Mouse (Mus musculus) midbrain, embryonic 13.5 days (tissue): ENCODE data around the gene Tmem30b. TPM values are rescaled to one million over a fixed set of nuclear protein-coding genes. Genes with fewer than 3 reads are reported as not detected.
"Not testable (repeated sequence)": the region's sequence is repeated elsewhere in the genome, so short reads cannot be mapped to it uniquely, and the experiment has no call there.

Experiments used
- ATAC-seq: fragments of 200-750 bp; cut with Nextera tagmentation; 2 replicates; pipeline ENCODE4 v1.8.0; 2017; ENCODE audit warnings: mild to moderate bottlenecking, moderate TSS enrichment, moderate library complexity
- H3K27ac ChIP-seq: fragments of 300-500 bp; sonication (generic); 2 replicates; pipeline ENCODE4 v1.5.1; 2015; ENCODE audit warnings: inconsistent platforms, mild to moderate bottlenecking, moderate library complexity
- H3K27me3 ChIP-seq: fragments of 300-500 bp; sonication (generic); 2 replicates; pipeline ENCODE4 v1.6.1; 2015; ENCODE audit warnings: mild to moderate bottlenecking, inconsistent platforms
- H3K36me3 ChIP-seq: fragments of 300-500 bp; sonication (generic); 2 replicates; pipeline ENCODE4 v1.6.1; 2015; ENCODE audit warnings: mild to moderate bottlenecking, inconsistent platforms
- H3K4me1 ChIP-seq: fragments of 300-500 bp; sonication (generic); replicated peaks from 2 replicates; pipeline ENCODE4 v1.6.1; 2015; ENCODE audit warnings: inconsistent platforms
- H3K4me2 ChIP-seq: fragments of 300-500 bp; sonication (generic); replicated peaks from 2 replicates; pipeline ENCODE4 v1.6.1; 2015; ENCODE audit warnings: moderate library complexity, mild to moderate bottlenecking, inconsistent platforms
- H3K4me3 ChIP-seq: fragments of 300-500 bp; sonication (generic); replicated peaks from 2 replicates; pipeline ENCODE4 v1.5.1; 2015; ENCODE audit warnings: mild to moderate bottlenecking, inconsistent platforms
- H3K9ac ChIP-seq: fragments of 300-500 bp; sonication (generic); replicated peaks from 2 replicates; pipeline ENCODE4 v1.6.1; 2015; ENCODE audit warnings: mild to moderate bottlenecking, inconsistent platforms
- H3K9me3 ChIP-seq: fragments of 300-500 bp; sonication (generic); 2 replicates; pipeline ENCODE4 v1.6.1; 2016; ENCODE audit warnings: mild to moderate bottlenecking, inconsistent platforms
- WGBS: fragments of 180-500 bp; shearing (Covaris S2); methylation state at CpG from one replicate; pipeline ENCODE4 v1.1.7; 2015; 5-methylcytosine and 5-hydroxymethylcytosine counted together
- polyA plus RNA-seq: library from polyadenylated mRNA; unstranded; fragments of >200 nt; fragmentation: Nextera tagmentation; extraction: Ambion mirVana; gene quantifications from 2 replicates; pipeline ENCODE4 v1.2.1, GENCODE M21; 2015

The Tmem30b gene
- polyA plus RNA-seq, 1 experiment from 2014 or later, result 0.05 TPM

DNA sequence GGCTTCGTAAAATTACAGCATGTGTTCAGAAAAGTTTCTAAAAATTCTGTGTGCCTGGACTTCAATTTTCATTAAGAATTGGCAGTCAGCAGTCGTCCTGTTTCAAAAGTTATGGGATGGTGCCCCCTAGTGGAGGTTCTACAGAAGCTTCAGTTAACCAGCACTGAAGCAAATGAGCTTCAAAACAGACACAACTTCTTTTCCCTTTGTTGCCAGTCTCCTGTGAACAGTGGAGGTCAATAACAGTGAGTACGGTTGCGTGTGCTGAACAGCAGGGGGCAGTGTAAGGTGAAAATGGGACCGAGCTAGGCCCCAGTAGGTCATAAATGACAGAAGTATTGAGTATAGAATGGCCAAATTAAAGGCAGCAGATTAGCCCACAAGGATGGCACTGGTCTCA lies 8.0 kb upstream of the Tmem30b start:
- H3K9me3 ChIP-seq, result no peaks in the 10 kb centered on the region
- H3K36me3 ChIP-seq, result no peaks in the 10 kb centered on the region
- H3K27me3 ChIP-seq, result peaks cover 24% of the 10 kb centered on the region
- H3K4me3 ChIP-seq, result no peak overlapping the region
- no peak overlapping the region for H3K9ac ChIP-seq
- 7% methylated on average over 5 of the region's 5 CpGs for WGBS
- no peak overlapping the region for H3K27ac ChIP-seq
- no peaks in the 10 kb centered on the region for H3K4me1 ChIP-seq
- H3K4me2 ChIP-seq, result no peak overlapping the region
- peak; percentile 80 for ATAC-seq

DNA sequence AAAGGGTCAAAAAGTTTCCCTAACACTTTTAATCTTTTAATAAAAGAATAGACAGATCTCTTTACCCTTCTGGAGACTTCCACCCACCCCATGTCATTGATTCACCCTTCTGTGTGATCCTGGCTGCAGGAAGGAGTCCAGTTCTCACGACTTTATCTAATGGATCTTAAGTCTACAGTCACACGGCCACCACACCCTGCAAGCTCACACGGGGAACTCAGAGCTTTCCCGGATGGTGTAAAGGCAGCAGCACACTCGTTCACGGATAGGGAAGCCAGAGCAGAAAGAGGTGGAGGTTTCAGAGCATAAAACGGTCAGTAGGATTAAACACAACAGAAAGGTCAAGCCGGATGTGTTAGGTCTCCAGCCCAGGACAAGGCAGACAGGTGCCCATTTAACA lies 2.1 kb upstream of the Tmem30b start:
- no peak for ATAC-seq
- peaks cover 80% of the 10 kb centered on the region for H3K27me3 ChIP-seq
- peaks cover 14% of the 10 kb centered on the region for H3K4me1 ChIP-seq
- H3K4me2 ChIP-seq, result no peak overlapping the region
- no peaks in the 10 kb centered on the region for H3K9me3 ChIP-seq
- no peak overlapping the region for H3K27ac ChIP-seq
- H3K36me3 ChIP-seq, result no peaks in the 10 kb centered on the region
- H3K9ac ChIP-seq, result no peak overlapping the region
- H3K4me3 ChIP-seq, result no peak overlapping the region
- 78% methylated on average over 8 of the region's 8 CpGs for WGBS

DNA sequence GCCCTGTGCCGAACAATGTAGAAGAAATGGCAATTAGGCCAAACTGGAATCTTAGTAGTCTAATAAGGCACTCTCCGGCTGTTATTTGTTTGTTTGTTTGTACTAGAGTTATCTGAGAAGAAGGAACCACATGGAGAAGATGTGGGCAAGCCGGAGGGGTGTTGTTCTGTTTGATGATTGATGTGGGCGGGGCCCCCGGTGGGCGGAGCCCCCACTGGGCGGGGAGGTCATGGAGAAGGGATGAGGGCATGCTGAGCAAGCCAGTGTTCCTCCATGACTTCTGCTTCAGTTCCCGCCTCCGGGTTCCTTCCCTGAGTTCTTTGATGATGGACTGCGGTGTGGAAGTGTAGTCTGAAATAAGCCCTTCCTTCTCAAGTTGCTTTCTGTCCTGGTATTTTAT lies 1.5 kb upstream of the Tmem30b start:
- Histone ChIP-seq H3K4me1 (peaks cover 14% of the 10 kb centered on the region), H3K36me3 (no peaks in the 10 kb centered on the region), H3K4me2 (no peak overlapping the region), H3K27ac (no peak overlapping the region), H3K9ac (no peak overlapping the region), H3K9me3 (no peaks in the 10 kb centered on the region), H3K27me3 (peaks cover 85% of the 10 kb centered on the region), H3K4me3 (no peak overlapping the region)
- no peak for ATAC-seq
- WGBS, result 46% methylated on average over 10 of the region's 10 CpGs

DNA sequence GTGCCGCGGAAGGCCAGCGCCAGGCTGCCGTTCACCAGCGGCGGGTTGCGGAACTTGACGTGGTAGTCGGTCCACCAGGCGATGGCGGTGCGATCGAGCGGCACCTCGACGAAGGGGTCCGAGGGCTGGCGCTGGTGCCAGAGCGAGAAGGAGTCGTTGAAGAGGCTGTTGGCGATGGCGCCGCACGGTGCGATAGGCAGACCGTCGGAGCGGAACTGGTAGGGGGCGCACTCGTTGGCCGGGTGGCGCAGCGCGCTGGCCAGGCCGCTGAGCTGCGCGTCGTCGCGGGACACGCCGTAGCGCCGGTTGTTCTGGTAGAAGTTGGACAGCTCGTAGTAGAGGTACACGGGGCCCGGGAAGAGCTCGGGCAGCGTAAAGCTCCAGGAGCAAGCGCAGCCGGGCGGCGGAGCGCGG lies 513 bp downstream of the Tmem30b start:
- H3K9ac ChIP-seq, result peak overlapping the region; percentile 36; the same call in 1 of the 2 replicates

DNA sequence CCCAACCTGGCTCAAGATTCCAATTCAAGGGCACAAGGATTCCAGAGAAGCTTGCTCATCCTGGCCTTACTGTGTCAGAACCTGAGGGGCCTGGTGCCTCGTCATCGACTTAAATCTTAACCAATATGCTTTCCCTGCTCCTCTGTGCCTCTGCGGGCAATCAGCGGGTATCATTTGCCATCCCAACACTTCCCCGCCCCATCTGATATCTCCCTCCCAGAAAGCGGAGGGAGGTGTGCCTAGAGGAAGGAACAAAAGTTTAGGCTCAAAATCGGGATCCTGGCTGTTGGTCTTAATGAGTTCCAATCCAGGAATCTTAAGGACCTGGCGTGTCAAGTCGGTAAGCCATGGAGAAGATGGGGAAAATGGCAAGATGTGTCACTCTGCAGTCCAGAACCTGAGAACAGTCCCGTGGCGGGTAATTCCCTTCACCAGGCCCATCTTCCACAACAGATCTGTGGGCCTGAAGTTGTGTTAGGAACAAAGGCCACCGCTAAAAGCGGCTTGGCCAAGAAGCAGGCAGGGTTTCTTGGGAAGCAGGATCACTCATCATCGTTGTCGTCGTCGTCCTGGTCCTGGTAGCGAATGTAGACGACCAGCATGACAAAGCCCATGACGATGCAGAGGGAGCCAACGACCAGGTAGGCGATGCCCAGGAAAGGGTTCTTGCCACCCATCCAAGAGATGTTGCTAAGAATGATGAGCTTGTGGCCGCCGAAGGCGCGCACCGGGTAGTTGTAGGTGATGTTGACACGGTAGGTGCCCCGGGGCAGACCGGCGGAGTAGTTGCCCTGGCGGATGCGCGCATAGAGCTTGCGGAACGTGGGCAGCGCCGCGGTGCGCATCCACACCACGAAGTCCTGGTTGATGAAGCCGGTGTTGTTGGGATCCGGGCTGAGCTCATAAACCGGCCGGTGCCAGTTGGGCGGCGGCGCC lies 1.2 kb downstream of the Tmem30b start:
- H3K9ac ChIP-seq, result peak overlapping the region; percentile 36; the same call in 1 of the 2 replicates

More for the DNA sequence above, 513 bp downstream of the Tmem30b start:
- Histone ChIP-seq H3K27ac (no peak overlapping the region), H3K9me3 (no peaks in the 10 kb centered on the region), H3K4me2 (peak overlapping the region; percentile 56), H3K4me1 (peaks cover 14% of the 10 kb centered on the region), H3K4me3 (peak overlapping the region; percentile 40), H3K36me3 (no peaks in the 10 kb centered on the region), H3K27me3 (peaks cover 90% of the 10 kb centered on the region)
- ATAC-seq, result peak; percentile 63
- 2% methylated on average over 55 of the region's 55 CpGs for WGBS

DNA sequence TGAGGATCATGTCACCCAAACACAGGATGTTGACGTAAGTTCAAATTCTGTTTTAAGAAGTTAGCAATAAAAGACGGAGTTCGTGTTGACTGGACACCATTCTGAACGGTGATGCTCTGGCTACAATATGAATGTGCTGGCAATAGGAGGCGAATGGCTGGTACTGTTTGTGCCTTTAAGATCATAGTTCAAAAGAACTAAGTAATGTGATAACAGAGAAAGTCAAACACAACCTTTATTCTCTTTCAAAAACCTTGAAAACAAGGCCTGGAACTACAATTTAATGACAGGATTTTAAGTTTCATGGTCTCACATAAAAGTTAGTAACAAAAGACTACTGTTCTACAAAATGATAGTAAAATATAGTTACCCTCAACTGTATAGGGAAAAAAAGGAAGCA lies 3.0 kb downstream of the Tmem30b start:
- Histone ChIP-seq H3K27ac (no peak overlapping the region), H3K27me3 (peaks cover 67% of the 10 kb centered on the region), H3K4me3 (no peak overlapping the region), H3K9ac (no peak overlapping the region), H3K9me3 (no peaks in the 10 kb centered on the region), H3K4me1 (peaks cover 14% of the 10 kb centered on the region), H3K36me3 (no peaks in the 10 kb centered on the region), H3K4me2 (no peak overlapping the region)
- 92% methylated on average over 5 of the region's 5 CpGs for WGBS
- no peak for ATAC-seq

More for the DNA sequence above, 1.2 kb downstream of the Tmem30b start:
- Histone ChIP-seq H3K27me3 (peaks cover 83% of the 10 kb centered on the region), H3K4me2 (peak overlapping the region; percentile 56), H3K36me3 (no peaks in the 10 kb centered on the region), H3K4me3 (peak overlapping the region; percentile 40), H3K9me3 (no peaks in the 10 kb centered on the region), H3K4me1 (peaks cover 14% of the 10 kb centered on the region), H3K27ac (no peak overlapping the region)
- ATAC-seq, result no peak
- WGBS, result 16% methylated on average over 48 of the region's 48 CpGs

DNA sequence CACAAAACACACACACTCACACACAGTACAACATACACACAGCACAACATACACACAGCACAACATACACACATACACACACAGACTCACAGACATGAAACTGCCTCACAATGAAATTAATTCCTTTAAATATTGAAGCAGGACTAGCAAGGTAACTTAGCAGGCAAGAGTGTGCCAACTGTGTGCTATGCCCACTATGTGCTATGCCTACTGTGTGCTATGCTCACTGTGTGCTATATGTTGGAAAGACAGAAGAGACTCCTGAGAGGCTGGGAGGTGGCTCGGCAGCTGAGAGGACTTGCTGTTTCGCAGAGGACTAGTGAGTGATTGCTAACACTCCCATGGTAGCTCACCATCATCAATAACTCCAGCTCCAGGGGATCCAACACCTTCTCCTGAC lies 5.8 kb downstream of the Tmem30b start:
- ATAC-seq, result no peak
- peaks cover 4% of the 10 kb centered on the region for H3K4me1 ChIP-seq
- no peaks in the 10 kb centered on the region for H3K36me3 ChIP-seq
- H3K27ac ChIP-seq, result no peak overlapping the region
- no peaks in the 10 kb centered on the region for H3K9me3 ChIP-seq
- 95% methylated on average over 2 of the region's 2 CpGs for WGBS
- H3K9ac ChIP-seq, result no peak overlapping the region
- H3K4me3 ChIP-seq, result no peak overlapping the region
- no peak overlapping the region for H3K4me2 ChIP-seq
- peaks cover 39% of the 10 kb centered on the region for H3K27me3 ChIP-seq

DNA sequence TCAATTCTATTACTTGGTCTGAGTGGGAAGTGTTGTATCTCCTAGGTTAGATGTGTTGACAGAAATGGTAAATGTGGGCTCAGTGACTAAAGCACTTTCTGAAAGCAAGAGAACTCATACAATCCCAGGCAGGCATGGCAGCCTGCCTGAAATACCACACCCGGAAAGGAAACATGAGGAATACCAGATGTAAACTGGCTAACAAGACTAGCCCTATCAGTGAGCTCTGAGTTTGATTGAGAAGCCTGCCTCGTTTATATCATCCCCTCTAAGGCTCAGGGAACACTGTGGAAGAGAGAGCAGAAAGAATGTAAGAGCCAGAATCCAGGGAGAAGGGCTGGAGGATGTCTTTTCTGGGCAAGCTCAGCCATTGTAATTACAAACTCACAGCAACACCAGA lies 7.0 kb downstream of the Tmem30b start:
- H3K27me3 ChIP-seq, result peaks cover 27% of the 10 kb centered on the region
- no peak overlapping the region for H3K27ac ChIP-seq
- no peaks in the 10 kb centered on the region for H3K36me3 ChIP-seq
- no peak for ATAC-seq
- no peak overlapping the region for H3K9ac ChIP-seq
- WGBS, result 56% methylated on average over 2 of the region's 2 CpGs
- H3K4me3 ChIP-seq, result no peak overlapping the region
- H3K4me1 ChIP-seq, result no peaks in the 10 kb centered on the region
- H3K4me2 ChIP-seq, result no peak overlapping the region
- H3K9me3 ChIP-seq, result no peaks in the 10 kb centered on the region

DNA sequence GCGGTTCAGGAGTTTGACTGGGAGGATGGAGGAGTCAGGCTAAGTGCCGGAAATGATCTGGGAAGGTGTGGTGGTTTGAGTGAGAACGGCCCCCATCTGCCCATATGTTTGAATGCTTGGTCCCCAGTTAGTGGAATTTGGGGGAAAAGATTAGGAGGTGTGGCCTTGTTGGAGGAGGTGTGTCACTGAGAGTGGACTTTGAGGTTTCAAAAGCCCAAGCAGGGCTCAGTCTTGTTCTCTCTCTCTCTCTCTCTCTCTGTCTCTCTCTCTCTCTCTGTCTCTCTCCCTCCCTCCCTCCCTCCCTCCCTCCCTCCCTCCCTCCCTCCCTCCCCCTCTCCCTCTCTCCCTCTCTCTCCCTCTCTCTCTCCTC lies 8.1 kb downstream of the Tmem30b start:
- not testable (repeated sequence) for H3K4me2 ChIP-seq, H3K4me3 ChIP-seq, H3K4me1 ChIP-seq, H3K36me3 ChIP-seq, H3K27ac ChIP-seq, H3K9me3 ChIP-seq, ATAC-seq, H3K9ac ChIP-seq
- peaks cover 19% of the 10 kb centered on the region for H3K27me3 ChIP-seq
- WGBS, result 55% methylated on average over 3 of the region's 3 CpGs

DNA sequence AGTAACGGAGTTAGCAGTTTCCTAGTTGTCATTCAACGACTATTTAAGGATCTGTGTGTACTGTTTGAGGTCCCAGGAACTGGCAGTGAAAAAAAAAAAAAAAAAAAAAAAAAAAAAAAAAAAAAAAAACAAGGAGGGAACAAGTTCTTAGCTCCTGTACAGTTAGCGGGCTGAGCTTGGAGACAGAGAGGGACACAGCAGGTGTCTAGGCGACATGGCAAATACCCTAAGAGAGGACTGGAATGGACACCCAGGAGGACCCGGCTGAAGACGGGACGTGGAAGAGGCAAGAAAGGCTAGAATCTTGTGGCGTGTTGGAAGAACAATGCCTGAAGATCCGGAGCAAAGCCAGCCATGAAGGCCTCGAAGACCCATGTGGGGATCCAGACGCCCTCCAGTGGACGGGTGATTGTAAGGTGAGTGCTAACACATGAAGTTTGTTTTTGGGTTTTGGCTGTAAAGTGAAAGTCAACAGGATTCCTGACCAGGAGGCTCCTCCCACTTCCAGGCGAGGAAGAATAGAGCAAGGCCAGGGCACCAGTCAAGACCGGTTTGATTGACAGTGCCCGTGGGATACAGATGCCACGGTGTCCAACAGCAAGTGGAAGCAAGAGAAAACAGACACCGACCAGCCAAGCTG lies 8.6 kb downstream of the Tmem30b start:
- Histone ChIP-seq H3K9me3 (no peaks in the 10 kb centered on the region), H3K4me1 (no peaks in the 10 kb centered on the region), H3K4me3 (no peak overlapping the region), H3K27me3 (peaks cover 14% of the 10 kb centered on the region), H3K36me3 (no peaks in the 10 kb centered on the region), H3K4me2 (0 out of 2 replicates have a peak overlapping the region, but pooled peaks have one; percentile 5), H3K9ac (no peak overlapping the region), H3K27ac (no peak overlapping the region)
- ATAC-seq, result no peak
- WGBS, result 27% methylated on average over 17 of the region's 17 CpGs

DNA sequence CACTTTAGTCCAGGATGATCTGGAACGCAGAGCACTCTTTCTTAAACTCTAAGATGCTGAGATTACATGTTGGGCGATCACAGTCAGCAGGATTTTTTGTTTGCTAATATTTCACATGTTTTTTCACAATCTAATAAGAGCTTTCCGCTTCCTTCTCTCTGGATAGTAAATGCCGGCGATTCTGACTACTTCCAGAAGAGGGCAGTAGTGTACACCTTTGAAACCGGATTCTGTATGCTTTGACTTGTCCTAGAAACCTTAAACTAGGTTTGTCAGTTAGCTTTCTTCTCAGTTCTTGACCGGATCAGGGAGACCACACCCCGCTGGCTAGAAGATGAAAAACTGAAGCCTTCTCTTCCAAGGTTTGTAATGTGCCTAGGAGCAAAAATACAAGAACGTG lies 11.6 kb downstream of the Tmem30b start:
- Histone ChIP-seq H3K9me3 (no peaks in the 10 kb centered on the region), H3K4me2 (no peak overlapping the region), H3K36me3 (no peaks in the 10 kb centered on the region), H3K4me1 (no peaks in the 10 kb centered on the region), H3K27me3 (no peaks in the 10 kb centered on the region), H3K9ac (no peak overlapping the region), H3K4me3 (no peak overlapping the region), H3K27ac (no peak overlapping the region)
- WGBS, result 14% methylated on average over 9 of the region's 9 CpGs
- ATAC-seq, result no peak

DNA sequence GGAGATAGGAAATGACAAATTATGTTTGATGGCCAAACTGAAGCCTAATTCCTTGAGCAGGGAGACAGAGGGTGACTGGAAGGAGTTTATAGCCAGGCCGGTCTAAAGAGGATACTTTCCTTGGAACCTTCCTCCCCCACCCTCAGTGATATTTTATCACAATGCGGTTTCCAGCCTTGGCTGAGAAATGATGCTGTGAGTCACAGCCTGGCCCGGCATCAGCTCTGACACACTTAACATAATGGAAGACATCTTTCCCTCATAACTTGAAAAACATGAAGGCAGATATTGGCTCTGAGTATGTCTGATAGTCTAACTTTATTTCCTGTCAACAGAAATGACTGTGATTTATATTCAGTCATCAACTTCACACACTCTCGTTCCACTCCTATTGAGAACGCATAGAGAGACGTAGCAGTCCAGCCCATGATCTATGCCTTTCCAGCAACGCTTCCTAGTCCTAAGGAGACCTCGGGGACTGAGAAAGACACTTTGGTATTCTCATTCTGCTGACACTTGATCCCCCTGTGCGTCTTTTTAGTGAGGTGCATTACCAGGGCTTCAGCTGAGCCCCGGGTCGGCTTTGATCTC lies 14.2 kb downstream of the Tmem30b start:
- no peaks in the 10 kb centered on the region for H3K9me3 ChIP-seq
- no peaks in the 10 kb centered on the region for H3K36me3 ChIP-seq
- H3K4me1 ChIP-seq, result no peaks in the 10 kb centered on the region
- no peaks in the 10 kb centered on the region for H3K27me3 ChIP-seq
- 85% methylated on average over 11 of the region's 11 CpGs for WGBS
- H3K4me3 ChIP-seq, result no peak overlapping the region
- H3K4me2 ChIP-seq, result no peak overlapping the region
- no peak overlapping the region for H3K9ac ChIP-seq
- H3K27ac ChIP-seq, result no peak overlapping the region
- no peak for ATAC-seq
